Mouse (Mus musculus): ENCODE results near the gene Ssr4.
A peak's percentile ranks its signal among the peaks of the same experiment; 100 is the strongest.
"Not testable (repeated sequence)": the region's sequence is repeated elsewhere in the genome, so short reads cannot be mapped to it uniquely, and the experiment has no call there.

Ssr4 gene

DNA sequence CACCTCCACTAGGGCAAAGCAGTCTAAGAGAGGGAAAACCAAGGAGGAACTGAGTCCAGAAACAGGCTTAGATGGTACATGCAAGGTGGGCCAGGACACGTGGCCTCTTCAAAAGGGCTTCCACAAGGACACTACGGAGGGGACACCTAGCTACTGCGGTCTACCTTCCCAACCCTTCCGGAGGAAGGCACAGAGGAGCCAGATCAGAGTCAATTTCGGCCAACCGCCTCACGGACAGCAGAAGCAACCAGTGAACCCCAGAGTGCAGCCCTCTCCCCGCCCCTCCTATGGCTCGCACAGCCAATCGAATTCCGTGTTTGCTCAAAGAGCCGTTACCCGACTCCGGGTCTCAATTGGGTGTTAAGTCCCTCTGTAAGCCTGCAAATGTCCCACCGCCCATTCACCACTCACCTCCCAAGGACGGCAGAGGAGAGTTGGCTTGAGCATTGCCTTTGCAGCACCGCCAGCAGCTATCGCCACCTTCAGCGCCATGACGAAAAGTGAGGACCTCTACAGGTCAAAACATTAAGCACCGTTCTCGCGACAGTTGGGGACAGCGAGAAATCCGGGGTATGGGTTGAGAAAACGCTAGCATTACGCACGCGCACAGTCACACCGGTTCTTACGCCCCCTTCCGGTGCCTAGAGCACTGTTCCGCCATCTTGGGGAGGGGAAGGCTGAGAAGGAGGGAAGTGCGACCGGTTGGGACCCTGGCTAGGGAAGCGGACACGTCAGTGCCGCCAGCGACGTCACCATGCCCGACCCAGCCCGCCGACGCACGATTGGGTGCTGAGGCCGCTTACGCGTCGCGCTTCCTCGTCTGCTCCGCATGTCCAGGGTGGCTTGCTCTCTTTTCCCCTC, at the start of gene Ssr4, which contains the start of gene Idh3g:
Gene Ssr4 (plus strand): TSS at position 665 of the 861 bp plus-strand sequence.
Gene Idh3g (minus strand): TSS at position 534 of the 861 bp plus-strand sequence.
- peak; percentile 98 for DNase-seq (ENCODE audit: low spot score)

DNA sequence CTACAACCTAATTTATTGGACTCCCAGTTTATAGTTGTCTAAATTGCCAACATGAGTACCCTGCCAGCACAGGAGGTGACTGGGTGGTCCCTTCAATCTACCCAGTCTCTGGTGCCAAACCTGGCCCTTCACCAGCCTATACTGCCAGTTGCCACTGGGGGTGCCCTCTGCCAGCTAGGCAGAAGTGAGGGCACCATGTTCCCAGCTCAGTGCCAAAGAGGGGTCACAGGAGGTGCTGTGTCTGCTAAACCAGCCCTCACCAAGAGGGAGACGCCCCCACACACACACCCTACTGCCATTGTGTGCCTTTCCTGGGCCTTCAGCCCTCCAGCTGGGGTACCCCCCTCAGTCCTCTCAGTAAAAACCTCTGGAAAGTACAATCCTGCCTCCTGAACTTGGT, 48.7 kb upstream of the Ssr4 start:
- no peak for DNase-seq (ENCODE audit: low spot score)

DNA sequence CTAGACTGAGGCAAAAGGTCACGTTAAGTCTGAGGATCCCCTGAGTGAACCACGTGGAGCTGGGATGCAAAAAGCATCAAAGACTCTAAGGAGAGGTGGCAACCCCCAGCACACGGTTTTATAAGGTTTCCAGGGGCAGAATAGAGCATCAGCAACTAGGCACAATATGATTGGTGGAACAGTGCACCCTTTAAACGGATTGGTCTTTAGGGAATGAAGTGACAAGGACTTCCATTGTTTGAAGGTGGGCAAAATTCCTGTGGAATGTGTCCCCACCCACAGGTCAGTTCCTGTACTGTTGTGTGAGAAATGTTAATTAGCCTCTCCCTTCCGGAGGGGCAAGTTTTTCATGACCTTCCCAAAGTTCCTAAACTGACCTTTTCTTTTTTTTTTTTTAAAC, 47.7 kb upstream of the Ssr4 start:
- no peak for DNase-seq (ENCODE audit: low spot score)

DNA sequence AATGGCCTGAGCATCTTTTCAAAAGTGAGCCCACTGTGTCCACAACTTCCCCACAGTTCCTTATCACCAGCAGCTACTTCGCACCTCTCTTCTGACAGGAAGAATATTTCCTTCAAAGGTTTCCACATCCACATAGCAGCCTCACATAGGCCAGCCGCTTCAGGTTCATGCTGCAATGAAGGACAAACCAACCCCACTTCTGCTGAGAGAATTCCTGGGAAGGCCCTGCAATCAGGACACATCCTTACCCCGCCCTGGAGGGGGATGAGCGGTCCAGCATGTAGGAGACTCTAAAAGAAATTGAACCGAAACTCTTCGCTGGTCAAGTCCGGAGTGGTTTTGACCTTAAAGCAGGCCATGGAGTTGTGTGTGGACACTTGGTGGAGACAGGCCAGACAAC, 47.0 kb upstream of the Ssr4 start:
- DNase-seq (ENCODE audit: low spot score): not testable (repeated sequence)

DNA sequence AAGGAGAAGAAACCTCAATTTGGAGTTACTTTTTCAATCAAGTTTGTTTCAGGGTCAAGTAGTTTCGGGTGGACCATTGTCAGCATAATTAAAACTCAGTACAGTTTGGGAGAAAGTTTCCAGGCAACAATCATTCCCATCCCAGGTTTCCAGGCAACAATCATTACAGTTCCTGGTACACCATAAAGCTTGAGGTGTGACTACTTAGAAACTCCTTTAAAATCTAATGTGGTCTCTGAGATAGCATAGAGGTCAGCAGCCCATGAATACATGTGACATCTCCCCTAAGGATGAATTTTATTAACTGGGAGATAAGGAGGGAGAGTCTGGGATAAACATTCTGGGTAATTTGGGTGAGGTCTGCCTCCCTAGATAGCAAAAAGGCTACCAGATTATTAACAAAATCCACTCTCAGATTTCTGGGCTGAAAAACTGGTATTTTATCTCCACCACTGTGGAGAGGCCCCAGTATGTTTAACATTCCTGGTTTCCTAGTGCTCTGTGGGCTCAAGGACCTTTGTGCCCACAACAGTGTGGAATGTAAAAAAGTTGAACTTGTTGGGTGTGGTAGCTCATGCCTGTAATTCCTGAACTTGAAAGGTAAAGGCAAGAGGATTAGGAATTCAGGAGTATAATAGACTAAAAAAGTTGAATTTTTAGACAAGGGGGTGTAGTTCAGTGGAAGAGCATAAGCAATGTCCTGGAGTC, 41.9 kb upstream of the Ssr4 start:
- no peak for DNase-seq (ENCODE audit: low spot score)

DNA sequence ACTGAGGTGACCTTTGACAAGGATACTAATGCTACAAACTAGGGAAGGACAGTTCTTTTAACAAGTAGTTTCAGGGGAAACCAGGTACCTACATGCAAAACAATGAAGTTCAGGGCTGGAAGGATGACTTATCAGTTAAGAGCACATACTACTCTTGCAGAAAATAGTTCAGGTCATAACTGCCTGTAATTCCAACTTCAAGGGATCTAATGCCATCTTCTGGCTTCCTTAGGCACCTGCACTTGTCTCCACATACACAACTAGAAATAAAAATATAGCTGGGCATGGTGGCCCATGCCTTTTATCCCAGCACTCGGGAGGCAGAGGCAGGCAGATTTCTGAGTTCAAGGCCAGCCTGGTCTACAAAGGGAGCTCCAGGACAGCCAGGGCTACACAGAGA, 37.9 kb upstream of the Ssr4 start:
- DNase-seq (ENCODE audit: low spot score): no peak

DNA sequence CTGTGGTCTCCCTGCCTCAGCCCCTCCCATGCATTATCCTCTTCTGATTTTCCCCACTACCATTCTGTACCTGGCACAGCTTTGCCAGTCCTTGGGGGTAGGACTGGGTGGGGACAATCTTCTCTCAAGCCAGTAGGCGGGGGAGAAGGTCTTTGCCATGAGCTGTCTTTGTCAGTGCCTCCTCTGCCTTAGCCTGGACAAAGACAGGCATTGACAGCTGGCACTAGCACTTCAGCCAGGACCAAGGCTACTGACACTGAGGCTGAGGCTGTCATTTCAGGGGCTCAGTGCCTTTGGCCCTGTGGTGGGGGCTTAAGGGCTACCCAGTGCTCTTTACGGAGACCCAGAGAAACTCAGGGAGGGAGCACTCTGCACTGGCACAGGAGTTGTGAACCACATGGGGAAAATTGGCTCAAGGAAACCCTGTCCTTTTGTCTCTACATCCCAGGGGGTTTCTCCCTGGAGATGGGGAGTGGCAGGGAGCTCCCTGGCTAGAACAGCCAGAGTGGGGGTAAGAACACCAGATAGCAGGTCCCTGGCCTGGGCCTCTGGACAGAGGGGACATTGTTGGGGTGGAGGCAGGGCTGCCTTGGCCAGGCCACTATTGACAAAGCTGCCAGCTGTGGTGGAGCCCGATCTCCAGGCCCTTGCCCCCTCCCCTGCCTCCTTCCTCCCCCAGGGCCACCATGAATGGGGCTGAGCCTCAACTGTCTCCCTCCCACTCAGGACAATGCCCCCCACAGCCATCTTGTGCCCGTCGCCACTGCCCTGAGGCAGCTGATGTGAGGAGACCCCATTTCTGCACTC, 30.3 kb upstream of the Ssr4 start, which contains the start of gene Plxnb3:
Gene Plxnb3 (plus strand): TSS at position 757 of the 807 bp plus-strand sequence.
- DNase-seq (ENCODE audit: low spot score): no peak

DNA sequence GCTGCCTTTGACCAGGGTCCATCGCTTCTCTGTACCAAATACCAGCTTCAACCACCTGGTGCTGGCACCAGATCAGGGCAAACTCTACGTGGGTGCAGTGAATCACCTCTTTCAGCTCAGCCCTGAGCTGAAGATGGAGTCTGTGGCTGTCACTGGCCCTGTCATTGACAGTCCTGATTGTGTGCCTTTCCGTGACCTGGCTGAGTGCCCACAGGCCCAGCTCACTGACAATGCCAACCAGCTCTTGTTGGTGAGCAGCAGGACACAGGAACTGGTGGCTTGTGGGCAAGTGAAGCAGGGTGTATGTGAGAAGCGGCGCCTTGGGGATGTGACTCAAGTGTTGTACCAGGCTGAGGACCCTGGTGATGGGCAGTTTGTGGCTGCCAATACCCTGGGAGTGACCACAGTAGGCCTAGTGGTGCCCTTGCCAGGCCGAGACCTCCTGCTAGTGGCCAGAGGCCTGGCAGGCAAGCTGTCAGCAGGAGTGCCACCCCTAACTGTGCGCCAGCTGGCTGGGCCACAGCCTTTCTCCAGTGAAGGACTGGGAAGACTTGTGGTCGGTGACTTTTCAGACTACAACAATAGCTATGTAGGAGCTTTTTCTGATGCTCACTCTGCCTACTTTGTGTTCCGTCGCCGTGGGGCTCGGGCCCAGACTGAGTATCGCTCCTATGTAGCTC, 28.1 kb upstream of the Ssr4 start:
- no peak for DNase-seq (ENCODE audit: low spot score)

DNA sequence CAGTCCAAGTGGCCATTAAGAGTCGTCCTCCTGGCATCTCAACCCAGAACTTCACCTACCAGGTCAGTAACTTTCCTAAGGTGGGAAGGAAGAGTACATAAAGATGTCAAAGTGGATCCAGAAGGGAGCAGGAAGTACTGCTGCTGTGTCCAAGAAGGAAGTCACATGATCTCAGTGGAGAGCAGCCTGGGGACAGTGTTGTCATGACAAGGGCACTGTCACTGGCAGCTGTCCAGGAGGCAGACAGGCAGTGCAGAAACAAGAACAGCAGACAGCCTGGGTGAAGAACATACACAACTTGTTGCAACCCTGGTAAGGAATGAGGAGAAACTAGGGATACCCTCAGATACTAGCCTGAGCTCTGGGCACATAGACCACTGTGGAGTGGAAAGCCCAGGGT, 21.5 kb upstream of the Ssr4 start:
- DNase-seq (ENCODE audit: low spot score): peak; percentile 79

DNA sequence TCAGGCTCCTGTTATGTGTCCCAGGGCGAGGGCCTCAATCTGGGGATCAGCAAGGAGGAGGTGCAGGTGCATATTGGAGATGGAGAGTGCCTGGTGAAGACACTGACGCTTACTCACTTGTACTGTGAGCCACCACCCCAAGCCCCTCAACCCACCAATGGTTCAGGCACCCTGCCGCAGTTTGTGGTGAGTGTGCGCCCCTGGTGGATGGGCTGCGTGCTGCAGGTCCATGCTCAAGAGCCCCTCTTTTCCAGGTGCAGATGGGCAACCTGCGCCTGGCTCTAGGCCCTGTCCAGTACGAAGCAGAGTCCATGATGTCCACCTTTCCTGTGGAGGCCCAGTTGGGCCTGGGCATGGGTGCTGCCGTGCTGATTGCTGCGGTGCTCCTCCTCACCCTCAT, 19.6 kb upstream of the Ssr4 start:
- DNase-seq (ENCODE audit: low spot score): no peak

DNA sequence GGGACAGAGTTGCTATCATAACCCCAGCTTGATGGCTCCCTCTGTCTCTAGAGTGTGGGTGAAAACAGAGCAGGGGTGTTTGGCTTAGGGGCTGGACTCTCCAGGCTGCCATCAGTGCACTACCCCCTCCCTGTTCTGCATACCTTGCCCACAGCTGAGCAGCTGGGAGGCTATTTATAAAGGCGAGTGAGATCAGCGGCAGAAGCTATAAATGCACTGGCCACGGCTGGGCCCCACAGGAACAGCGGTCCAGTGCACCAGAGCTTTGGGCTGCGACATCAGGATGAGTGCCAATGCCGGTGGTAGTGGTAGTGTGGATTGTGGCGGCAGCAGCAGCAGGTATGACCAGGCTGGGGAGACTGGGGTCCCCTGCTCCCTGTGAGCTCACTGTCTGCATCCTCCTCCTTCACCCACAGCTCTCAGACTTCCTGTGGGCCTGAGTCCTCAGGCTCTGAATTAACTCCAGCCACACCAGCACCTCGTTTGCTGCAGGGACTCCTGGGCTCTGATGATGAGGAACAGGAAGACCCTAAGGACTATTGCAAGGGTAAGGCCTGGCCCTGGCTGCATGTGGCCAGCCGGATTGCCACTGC, 12.6 kb upstream of the Ssr4 start, which contains the start of gene Srpk3:
Gene Srpk3 (plus strand): TSS at position 238 of the 593 bp plus-strand sequence.
- no peak for DNase-seq (ENCODE audit: low spot score)

DNA sequence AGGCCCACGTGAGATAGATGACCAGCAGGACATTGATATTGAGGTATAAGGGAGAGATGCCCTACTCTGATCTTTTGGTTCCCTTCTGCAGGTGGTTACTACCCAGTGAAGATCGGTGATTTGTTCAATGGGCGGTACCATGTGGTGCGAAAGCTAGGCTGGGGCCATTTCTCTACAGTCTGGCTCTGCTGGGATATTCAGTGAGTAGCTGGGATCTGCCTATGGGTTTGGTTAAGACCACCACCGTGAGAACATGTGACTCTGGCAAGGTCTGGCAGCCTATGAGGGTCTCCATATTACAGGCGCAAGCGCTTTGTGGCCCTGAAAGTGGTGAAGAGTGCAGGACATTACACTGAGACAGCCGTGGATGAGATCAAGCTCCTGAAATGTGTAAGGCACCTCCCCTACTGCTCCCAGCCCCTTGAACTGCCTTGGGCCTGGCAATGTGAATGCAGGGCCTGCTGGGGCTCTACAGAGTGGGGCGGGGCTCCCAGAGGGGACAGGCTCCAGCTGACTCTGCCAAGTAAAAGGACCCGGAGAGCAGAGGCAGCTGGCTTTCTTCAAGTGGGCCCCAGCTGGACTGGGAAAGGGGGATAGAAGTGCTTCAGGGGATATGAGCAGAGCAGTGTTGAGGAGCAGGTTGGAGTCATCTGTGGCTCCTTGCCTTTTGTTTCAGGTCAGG, 11.9 kb upstream of the Ssr4 start:
- no peak for DNase-seq (ENCODE audit: low spot score)

DNA sequence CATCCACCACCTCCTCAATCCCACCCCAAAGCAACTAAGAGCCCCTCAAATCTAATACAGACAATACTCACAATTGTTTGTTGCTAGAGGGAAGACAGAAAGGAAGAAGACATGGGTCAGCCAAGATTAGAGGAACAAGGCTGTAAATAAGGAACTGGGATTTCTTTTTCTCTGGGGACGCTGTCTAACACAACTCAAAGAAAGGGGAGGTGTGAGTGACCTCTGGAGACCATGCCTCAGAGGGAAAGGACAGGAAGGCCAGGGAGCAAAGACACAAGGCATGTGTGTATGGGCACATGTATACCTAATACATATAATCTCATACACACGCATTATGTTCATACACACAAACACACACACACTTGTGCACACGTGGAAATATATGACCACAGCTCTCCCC, 4.6 kb upstream of the Ssr4 start:
- no peak for DNase-seq (ENCODE audit: low spot score)

DNA sequence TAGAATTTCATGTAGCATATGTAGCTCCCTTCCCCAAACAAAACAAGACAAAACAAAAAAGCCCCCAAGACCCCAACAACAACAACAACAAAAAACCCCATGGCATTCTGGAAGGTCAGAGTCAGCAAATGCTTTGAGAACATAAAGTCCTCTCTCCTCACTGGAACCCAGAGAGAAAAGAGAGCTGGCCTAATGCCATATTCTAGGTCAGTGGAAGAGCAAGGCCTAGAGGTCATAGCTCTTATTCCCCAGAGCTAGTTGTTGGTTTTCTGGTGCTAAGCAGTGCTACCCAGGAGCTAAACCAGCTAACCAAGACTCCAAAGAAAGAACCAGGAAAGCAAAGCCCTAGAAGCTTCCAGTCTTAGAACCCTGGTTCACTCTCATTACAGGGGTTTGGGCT, 1.2 kb upstream of the Ssr4 start:
- no peak for DNase-seq (ENCODE audit: low spot score)

DNA sequence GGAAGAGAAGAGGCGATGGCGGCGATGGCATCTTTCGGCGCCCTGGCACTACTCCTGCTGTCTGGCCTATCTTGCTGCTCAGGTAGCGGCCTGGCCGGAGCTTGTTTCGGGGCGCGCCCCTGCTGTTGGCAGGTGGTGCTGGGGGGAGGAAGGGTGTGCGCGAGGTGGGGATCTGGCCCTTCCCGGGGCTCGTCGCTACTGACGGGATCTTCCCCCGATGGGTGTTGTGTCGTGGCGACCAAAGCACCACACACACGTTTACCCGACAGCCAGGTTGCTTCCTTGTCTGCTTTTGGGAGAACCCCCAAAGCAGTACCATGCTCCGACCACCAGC, 364 bp downstream of the Ssr4 start:
- DNase-seq (ENCODE audit: low spot score): no peak

DNA sequence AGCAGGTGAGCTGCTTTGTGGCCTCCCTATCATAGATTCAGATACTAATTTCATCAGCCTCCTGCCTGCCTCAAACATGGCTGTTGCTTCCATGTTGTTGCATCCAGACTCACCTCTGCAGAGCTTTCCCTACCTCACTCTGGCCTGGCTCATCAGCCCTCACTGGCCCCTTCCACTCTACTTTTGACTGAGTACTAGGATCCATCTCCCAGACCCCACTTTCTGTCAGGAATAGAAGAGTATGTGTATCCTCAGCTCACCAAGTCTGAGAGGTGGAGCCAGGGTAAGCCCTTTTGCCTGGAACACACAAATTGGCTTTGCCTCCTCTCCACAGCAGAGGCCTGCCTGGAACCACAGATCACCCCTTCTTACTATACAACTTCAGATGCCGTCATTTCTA, 1.7 kb downstream of the Ssr4 start:
- no peak for DNase-seq (ENCODE audit: low spot score)

DNA sequence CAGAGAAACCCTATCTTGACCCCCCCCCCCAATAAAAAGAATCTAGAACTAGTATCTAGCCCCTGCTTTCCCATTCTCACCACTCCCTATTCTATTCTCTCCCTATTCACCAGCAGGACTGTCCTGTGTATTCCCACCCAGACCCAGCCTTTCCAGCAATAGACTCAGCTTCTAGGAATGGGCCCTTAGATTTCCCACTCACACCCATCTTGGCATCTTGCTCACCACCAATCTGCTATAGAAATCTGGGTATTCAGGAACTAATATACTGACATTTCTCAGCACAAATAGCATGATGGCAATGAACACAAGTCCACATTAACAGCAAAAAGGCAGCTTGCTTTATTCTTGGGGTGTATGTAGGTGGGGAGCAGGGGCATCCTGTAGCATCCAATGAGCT, 6.2 kb downstream of the Ssr4 start:
- DNase-seq (ENCODE audit: low spot score): no peak

DNA sequence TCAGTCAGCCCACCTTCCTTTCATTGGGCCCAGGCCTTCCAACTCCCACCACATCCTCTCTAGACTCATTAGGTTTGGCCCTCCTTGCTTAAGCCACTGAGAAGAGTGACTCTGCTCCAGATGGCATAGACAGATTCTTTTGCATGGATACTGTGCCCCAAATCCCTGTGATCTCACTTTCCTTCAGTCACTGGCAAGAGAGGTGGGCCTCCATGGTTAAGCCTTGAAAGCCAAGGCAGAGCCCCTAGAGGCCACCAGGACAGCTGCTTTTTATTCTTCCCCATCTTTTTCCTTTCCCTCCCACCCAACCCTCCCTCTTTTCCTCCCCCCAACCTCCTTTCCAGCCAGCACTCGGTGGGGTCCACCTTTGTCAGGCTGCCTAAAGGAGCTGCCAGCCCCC, 6.7 kb downstream of the Ssr4 start:
- DNase-seq (ENCODE audit: low spot score): no peak

DNA sequence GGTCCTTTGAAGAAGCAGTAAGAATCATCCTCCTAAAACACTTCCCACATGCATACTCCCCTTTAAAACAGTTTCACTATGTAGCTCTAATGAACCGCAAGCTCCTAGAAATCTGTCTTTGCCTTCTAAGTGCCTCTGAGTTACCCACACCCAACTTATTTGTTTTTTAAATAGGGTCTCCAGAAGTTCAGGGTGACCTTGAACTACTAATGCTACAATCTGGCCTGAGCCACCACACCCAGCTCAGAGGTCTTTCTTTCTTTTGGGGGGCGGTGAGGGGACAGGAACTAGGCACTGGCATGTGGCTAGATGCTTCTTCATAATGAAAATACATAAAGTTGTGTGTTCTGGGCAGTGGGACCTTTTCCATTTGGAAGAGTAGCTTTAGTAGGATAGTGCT, 10.7 kb downstream of the Ssr4 start:
- DNase-seq (ENCODE audit: low spot score): no peak

DNA sequence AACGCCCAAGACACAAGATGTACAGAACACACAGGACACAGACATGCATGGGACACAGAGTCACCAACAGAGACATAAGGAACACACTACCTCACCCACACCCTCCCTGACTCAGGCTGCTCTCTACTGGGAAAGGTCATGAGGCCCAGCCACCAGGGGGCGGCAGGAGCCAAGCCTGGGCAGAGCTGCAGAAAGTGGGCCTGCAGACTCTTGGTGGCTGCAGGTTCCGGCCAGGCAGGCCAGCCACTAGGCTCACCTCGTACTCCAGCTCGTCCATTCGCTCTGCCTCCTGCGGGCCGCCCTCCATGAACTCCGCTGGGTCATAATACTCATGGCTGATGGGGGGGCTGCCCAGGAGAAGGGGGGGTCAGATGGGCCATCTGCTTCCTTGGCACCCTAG, 11.7 kb downstream of the Ssr4 start:
- DNase-seq (ENCODE audit: low spot score): peak; percentile 63

DNA sequence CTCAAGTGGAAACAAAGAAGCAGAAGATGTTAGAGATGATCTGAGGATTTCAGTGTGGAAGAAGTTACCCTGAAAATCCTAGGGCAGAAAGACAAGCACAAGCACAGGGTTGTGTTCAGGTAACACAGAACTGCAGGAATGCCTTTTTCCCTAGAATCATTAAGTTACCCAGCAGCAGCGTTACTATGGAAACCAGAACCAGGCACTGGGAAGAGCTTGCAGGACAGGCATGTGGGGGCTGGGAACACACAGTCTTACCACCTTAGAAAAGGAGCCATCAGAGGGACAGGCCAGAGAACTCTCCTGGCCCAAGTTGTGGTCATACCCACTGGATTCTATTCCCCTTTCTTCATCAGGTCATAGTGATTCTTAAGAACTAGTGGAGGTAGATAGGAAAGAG, 19.0 kb downstream of the Ssr4 start:
- DNase-seq (ENCODE audit: low spot score): no peak

Measured in adipocyte (in vitro differentiated cells).